Mouse (Mus musculus) telencephalon, adult 2 months (tissue): ENCODE measurements at regions not wholly inside any gene's neighbourhood (a gene's known extent, or its start where the extent isn't known, plus 50 kb on each side); places are given as distances from the start of the nearest gene placed in this dataset.

Experiments used
- DNase-seq: peaks from one replicate; pipeline ENCODE4 v3.0.0-alpha.2; 2011; ENCODE audit warnings: low read depth, low spot score

- DNase-seq = no peak
These were observed 122.0 kb downstream of the Dkk1 start for GRCm38 (mm10) chr19:30427484-30427883.

GRCm38 (mm10) chr19:30433141-30433540 is 116.3 kb downstream of the Dkk1 start:
- no peak for DNase-seq

- no peak for DNase-seq
These were observed 114.3 kb downstream of the Dkk1 start for GRCm38 (mm10) chr19:30435054-30435738.

GRCm38 (mm10) chr19:30450869-30451542 is 98.5 kb downstream of the Dkk1 start:
- DNase-seq = no peak

GRCm38 (mm10) chr19:30451543-30451920 is 97.9 kb downstream of the Dkk1 start:
- no peak for DNase-seq

GRCm38 (mm10) chr19:30452671-30453070 is 96.8 kb downstream of the Dkk1 start:
- DNase-seq = no peak

GRCm38 (mm10) chr19:30483436-30483835 is 66.0 kb downstream of the Dkk1 start:
- DNase-seq = no peak

- no peak for DNase-seq
These were observed 59.7 kb downstream of the Dkk1 start for GRCm38 (mm10) chr19:30489786-30490185.

DNA sequence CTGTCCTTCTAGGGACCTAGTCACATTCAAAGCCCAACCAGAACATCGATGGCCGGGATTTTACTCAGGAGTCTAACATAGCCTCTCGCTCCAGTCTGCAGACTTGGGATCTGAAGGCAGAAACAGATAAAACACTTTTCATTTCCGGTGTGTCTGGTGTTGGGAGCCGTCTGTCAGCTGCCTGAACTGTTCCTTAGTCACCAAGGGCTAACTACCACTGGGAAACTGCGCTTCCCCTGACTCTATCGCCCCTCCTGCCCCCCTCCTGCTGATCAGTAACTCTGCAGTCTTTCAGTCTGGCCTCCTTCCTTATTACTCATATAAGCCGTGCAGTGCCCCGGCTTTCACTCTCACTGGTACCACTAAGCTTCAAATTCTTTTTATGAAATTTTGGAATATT is 58.5 kb downstream of the Dkk1 start:
- DNase-seq = no peak
